Mouse (Mus musculus) ES-E14 (cell line): ENCODE measurements around the gene Mphosph10.

Source experiments
- HCFC1 ChIP-seq: IDR thresholded peaks from 2 replicates; pipeline ENCODE4 v1.6.1; 2012; ENCODE audit warnings: low read length, inconsistent platforms, borderline replicate concordance; ENCODE audit not compliant: insufficient read depth
- ZC3H11A ChIP-seq: IDR thresholded peaks from 2 replicates; pipeline ENCODE4 v1.6.1; 2012; ENCODE audit warnings: low read depth, mild to moderate bottlenecking, inconsistent platforms, low read length, borderline replicate concordance
- ZNF384 ChIP-seq: IDR thresholded peaks from 2 replicates; pipeline ENCODE4 v1.6.1; 2012; ENCODE audit warnings: low read depth, low read length, inconsistent platforms

DNA sequence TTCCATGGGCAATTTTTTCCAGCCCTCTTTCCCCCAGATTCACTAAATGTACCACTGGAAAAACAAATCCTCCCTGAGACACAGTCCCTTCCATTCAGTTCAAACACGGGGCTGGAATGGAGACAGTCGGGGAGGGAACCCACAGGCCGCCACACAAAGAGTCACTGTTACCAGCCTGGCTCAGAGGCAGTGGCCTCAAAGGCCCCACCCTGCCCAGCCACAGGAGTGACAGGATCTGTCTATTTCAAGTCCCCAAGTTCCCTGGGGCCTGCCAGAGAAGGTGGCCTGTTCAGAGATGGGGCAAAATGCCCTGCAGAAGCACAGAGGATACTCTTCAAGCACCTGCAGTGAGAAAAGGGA is 31.5 kb downstream of the Mphosph10 start:
- no peak for TF ChIP-seq ZC3H11A
- TF ChIP-seq HCFC1 = no peak
- TF ChIP-seq ZNF384 = no peak
